Mouse (Mus musculus) heart, adult 2 months (tissue): Measurements from ENCODE around the gene Urgcp.

ENCODE experiments used
- CTCF ChIP-seq: fragments of 200-600 bp; IDR thresholded peaks from 2 replicates; pipeline ENCODE4 v1.8.1; 2022; ENCODE audit warnings: antibody characterized with exemption, mild to moderate bottlenecking, moderate library complexity
- EP300 ChIP-seq: fragments of 200-500 bp; IDR thresholded peaks from 2 replicates; pipeline ENCODE4 v1.6.1; 2011; ENCODE audit warnings: low read depth, low read length, control low read depth; ENCODE audit not compliant: insufficient read depth
- POLR2A ChIP-seq: fragments of 200-500 bp; IDR thresholded peaks from 2 replicates; pipeline ENCODE4 v1.6.1; 2011; ENCODE audit warnings: mild to moderate bottlenecking, low read depth, low read length, control low read depth; ENCODE audit not compliant: insufficient read depth

- no peak for TF ChIP-seq CTCF
- no peak for TF ChIP-seq POLR2A
- TF ChIP-seq EP300: no peak
These were observed 43.4 kb downstream of the Urgcp start for GRCm38 (mm10) chr11:5718611-5719354.
